Mouse (Mus musculus): ENCODE measurements around the gene Cox11. TPM values are rescaled to one million over a fixed set of nuclear protein-coding genes. Genes with fewer than 3 reads are reported as not detected.

The Cox11 gene
- 10 to 100 TPM; 24.4 to 25.5 TPM for total RNA-seq (2021)

GRCm38 (mm10) chr11:90637440-90638311 is at the start of gene Cox11, which contains the start of gene Stxbp4:
Gene Cox11, plus strand, starts transcription at chr11:90638173.
Gene Stxbp4, minus strand, starts transcription at chr11:90638084.
- DNase-seq (ENCODE audit: extremely low spot score in 1 of 2, low spot score in 2 of 2): peak; percentile 94 to 96

DNA sequence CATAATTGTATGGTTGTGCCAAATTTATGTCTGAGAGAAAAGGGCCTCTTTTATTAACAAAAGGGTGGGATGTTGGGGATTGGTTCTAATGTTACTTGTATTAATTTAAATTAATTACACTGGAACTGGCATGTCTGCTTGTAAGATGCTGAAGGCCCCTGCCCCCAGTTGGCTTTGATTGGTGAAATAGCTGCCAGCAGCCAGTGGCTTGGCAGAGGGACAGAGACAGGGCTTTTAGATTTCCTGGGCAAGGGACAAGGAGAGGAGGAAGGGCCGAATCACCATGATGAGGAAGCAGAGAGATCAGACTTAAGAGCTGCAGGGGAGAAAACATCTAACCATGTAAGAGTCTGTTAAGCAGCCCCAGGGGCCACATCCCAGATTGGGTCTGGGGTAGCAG is 47.0 kb upstream of the Cox11 start:
- no peak for DNase-seq (ENCODE audit: extremely low spot score in 1 of 2, low spot score in 2 of 2)
- intact Hi-C loops (cut with DNase I): no loop called here

More at GRCm38 (mm10) chr11:90637440-90638311, at the start of gene Cox11, which contains the start of gene Stxbp4:
- intact Hi-C loops (cut with DNase I): no loop called here

DNA sequence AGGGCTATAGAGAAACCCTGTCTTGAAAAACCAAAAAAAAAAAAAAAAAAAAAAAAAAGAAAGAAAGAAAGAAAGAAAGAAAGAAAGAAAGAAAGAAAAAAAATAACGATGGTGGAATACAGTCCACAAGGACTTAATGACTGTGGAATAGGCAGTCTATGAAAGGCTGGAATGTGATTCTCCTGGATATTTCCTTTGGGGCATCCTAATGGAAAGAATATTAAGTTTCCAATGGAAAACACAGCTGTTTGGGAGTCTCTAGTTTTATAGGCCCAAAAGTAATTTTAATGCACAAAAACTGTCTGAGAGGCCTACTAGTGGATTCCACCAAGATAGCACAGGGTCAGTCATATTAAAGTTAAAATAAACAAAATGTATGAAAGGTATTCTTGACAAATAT is 42.1 kb upstream of the Cox11 start:
- intact Hi-C loops (cut with DNase I): no loop called here
- DNase-seq (ENCODE audit: extremely low spot score in 1 of 2, low spot score in 2 of 2): no peak

DNA sequence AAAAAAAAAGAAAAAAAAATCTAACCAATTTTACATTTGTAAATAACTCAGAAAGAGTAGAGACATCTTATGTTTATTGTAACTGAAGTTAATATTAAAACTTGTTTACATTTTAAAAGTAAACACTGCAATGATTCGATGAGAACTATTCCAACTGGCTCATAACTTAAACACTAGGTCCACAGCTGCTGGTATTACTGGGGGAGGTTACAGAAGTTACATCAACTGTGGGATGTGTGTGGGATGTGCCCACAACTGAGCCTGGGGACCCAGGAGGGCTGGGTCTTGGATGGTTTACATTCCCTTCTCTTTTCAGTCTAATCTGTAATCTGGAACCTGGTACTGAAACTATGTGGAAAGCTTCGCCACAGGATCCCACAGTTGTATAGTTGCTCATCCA is 34.9 kb upstream of the Cox11 start:
- intact Hi-C loops (cut with DNase I): no loop called here
- no peak for DNase-seq (ENCODE audit: extremely low spot score in 1 of 2, low spot score in 2 of 2)

DNA sequence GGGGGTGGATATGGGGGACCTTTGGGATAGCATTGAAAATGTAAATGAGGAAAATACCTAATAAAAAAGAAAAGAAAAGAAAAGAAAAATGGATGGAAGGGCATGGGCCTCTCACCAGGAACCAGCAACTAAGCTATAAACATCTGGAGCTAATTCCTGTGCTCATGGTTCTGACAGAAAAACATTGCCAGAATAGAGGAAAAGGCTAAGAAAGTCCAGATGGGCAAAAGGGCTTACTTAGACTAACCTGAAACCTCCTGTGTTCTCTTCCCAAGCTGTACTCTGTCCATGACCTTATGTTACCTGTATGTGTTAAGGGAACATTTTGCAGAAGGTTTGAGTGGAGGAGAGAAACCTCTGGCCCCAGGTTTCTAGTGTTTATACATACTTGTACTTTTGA is 25.9 kb upstream of the Cox11 start:
- intact Hi-C loops (cut with DNase I): loop anchor here (10.0 kb wide), 1 partner anchor 227 kb away; no protein-coding TSS in a partner anchor
- DNase-seq (ENCODE audit: extremely low spot score in 1 of 2, low spot score in 2 of 2): no peak

GRCm38 (mm10) chr11:90614743-90615142 is 23.2 kb upstream of the Cox11 start:
- no peak for DNase-seq (ENCODE audit: extremely low spot score in 1 of 2, low spot score in 2 of 2)
- intact Hi-C loops (cut with DNase I): loop anchor here (5.0 to 10.0 kb wide), 2 partner anchors 230 to 297 kb away; no protein-coding TSS in a partner anchor

DNA sequence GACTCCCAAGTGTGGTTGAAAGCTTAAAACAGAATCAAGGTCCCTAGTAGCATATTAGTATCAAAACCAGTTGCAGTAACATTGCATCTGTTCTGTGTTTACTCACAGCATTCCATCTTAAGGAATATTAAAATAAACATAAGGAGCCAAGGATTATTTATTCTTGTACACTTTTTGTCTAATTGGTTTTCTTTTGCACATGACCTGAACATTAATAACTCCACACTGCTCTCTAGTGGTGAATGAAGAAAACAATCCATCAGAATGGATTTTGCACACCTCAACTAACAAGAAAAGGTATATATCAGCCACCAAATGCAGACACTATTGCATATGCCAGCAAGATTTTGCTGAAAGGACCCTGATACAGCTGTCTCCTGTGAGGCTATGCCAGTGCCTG is 21.5 kb upstream of the Cox11 start:
- DNase-seq (ENCODE audit: extremely low spot score in 1 of 2, low spot score in 2 of 2): no peak

GRCm38 (mm10) chr11:90622044-90622443 is 15.9 kb upstream of the Cox11 start:
- intact Hi-C loops (cut with DNase I): loop anchor here (5.0 to 10.0 kb wide), 2 partner anchors 440 to 627 kb away; no protein-coding TSS in a partner anchor
- DNase-seq (ENCODE audit: extremely low spot score in 1 of 2, low spot score in 2 of 2): no peak

More for the DNA sequence above, 21.5 kb upstream of the Cox11 start:
- intact Hi-C loops (cut with DNase I): loop anchor here (5.0 to 10.0 kb wide), 2 partner anchors 232 to 299 kb away; no protein-coding TSS in a partner anchor

- intact Hi-C loops (cut with DNase I): loop anchor here (5.0 to 10.0 kb wide), 2 partner anchors 440 to 628 kb away; no protein-coding TSS in a partner anchor
- DNase-seq (ENCODE audit: extremely low spot score in 1 of 2, low spot score in 2 of 2): no peak
Measured at GRCm38 (mm10) chr11:90622500-90622899, 15.5 kb upstream of the Cox11 start.

- intact Hi-C loops (cut with DNase I): loop anchor here (5.0 to 10.0 kb wide), 2 partner anchors 441 to 629 kb away; no protein-coding TSS in a partner anchor
- peak; percentile 20 to 43 for DNase-seq (ENCODE audit: extremely low spot score in 1 of 2, low spot score in 2 of 2)
Measured at GRCm38 (mm10) chr11:90623477-90623876, 14.5 kb upstream of the Cox11 start.

DNA sequence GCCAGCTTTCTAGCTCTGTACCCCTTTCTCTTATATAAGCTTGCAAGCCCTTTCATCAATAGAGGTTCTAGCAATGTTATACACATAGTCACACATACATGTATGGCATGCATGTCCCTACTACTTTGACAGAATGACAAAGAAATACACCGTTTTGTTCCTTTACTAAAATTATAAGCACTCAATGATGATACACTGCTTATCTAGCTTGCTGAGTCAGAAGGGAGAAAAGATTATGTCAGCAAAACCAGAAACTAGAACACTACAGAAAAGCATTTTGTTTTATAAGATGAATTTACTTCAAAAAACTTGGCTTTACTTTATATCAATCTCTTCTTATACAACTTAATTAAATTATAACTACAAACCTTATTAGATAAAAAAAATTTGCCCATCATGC is 12.8 kb upstream of the Cox11 start:
- no peak for DNase-seq (ENCODE audit: extremely low spot score in 1 of 2, low spot score in 2 of 2)
- intact Hi-C loops (cut with DNase I): loop anchor here (10.0 kb wide), 1 partner anchor 630 kb away; no protein-coding TSS in a partner anchor

DNA sequence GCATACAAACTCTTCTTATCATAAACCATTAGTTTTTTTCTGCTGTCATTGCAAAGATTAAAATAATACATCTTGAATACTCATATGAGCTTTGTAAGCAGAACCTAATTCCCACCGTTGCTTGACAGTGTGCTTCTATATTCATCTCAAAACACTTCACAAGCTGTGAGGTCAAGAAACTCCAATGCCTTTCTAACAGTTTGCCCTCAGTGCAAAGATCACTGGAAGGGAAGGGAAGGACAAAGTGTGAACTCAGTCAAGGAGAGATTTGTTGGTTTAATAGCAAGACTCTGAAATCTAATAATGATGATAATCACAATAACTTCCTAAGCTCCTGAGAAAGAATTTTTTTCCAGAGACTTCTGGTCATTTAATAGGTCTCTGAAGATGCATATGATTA is 10.2 kb upstream of the Cox11 start:
- no peak for DNase-seq (ENCODE audit: extremely low spot score in 1 of 2, low spot score in 2 of 2)
- intact Hi-C loops (cut with DNase I): loop anchor here (10.0 kb wide), 1 partner anchor 633 kb away; no protein-coding TSS in a partner anchor

DNA sequence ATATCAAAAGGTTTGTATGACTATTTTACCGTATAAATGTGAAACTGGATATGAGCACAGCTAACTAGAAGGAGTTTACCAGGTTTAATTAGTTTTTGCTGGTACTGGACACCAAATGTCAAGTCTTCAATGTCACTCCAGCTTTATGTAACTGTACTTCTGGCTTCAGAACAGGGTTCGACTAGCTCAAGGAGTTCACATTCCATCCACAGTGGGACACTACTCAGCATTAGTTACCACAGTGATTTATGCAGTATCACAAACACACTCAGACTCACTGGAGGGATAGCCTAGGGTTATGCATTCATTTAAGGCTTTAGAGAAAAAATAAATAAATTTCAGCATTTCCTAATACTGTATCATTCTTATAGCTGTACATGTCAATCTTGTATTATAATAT is 5.5 kb upstream of the Cox11 start:
- no peak for DNase-seq (ENCODE audit: extremely low spot score in 1 of 2, low spot score in 2 of 2)
- intact Hi-C loops (cut with DNase I): no loop called here

DNA sequence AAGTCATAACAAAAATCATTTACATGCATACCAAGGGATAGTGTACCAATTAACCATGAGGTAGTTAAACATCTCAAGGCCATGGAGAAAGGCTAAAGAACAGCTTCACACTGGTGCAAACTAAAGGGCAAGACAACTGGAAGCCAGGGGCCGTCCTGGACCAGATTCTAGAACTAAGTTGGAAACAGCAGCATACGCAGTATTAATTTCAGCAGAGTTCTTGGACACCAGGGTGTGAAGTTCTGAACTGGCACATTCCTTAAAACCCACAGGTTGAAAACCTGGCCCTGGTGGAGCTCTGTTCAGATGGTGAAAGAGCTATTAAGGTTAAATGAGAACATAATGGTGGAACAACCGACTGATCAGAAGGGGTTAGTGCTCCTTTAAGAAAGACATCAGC is 3.3 kb upstream of the Cox11 start:
- intact Hi-C loops (cut with DNase I): no loop called here
- DNase-seq (ENCODE audit: extremely low spot score in 1 of 2, low spot score in 2 of 2): no peak

DNA sequence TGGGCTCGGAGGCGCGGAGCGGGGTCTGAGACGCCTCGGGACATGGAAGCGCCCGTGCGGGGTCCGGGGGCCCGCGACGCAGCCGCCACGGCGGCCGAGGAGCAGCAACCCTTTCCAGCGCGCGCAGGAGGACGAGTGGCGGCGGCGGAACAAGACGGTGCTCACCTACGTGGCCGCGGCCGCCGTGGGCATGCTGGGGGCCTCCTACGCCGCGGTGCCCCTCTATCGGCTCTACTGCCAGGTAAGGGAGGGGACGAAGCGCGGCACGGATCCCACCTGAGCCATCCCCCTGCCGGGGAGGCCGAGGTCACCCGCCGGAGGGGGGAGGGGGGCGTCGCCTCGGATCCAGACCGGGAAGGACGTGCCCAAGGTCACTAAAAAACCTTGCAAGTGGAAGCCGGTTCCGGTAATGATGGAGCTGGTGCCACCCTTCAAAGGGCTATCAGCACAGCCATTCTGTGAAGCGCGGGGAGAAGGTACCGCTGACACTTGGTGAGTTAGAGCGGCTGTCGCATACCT is 398 bp downstream of the Cox11 start:
- intact Hi-C loops (cut with DNase I): no loop called here
- DNase-seq (ENCODE audit: extremely low spot score in 1 of 2, low spot score in 2 of 2): peak in 1 of 2 experiments; percentile 67

- peak in 1 of 2 experiments; percentile 36 for DNase-seq (ENCODE audit: extremely low spot score in 1 of 2, low spot score in 2 of 2)
- intact Hi-C loops (cut with DNase I): no loop called here
Measured at GRCm38 (mm10) chr11:90649777-90650176, 11.8 kb downstream of the Cox11 start.

GRCm38 (mm10) chr11:90650231-90650885 is 12.4 kb downstream of the Cox11 start:
- DNase-seq (ENCODE audit: extremely low spot score in 1 of 2, low spot score in 2 of 2): no peak
- intact Hi-C loops (cut with DNase I): no loop called here

- no peak for DNase-seq (ENCODE audit: extremely low spot score in 1 of 2, low spot score in 2 of 2)
- intact Hi-C loops (cut with DNase I): no loop called here
Measured at GRCm38 (mm10) chr11:90652603-90653002, 14.6 kb downstream of the Cox11 start.

DNA sequence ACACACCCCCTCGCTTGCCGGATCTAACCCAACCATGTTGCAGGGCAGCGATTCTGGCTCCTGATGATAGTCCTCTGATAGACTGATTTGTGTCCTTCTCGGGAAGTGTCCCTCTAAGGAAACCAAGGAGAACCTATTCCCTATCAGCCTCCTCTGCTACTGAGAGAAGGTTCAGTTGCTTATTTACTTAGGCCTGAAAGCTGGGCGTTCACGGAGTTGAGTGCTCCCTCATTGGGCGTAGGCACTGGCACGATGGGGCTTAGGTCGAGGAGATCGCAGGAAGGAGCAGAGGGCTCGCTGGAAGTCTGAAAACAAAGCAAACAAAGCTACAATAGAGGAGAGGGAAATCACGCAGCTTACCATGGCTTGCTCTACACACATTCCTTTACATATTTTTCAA is 19.6 kb downstream of the Cox11 start:
- intact Hi-C loops (cut with DNase I): no loop called here

More for the DNA sequence above, 19.6 kb downstream of the Cox11 start:
- no peak for DNase-seq (ENCODE audit: extremely low spot score in 1 of 2, low spot score in 2 of 2)

Data from left cerebral cortex, postnatal 10 days (tissue).